Mouse (Mus musculus) intestine, postnatal 0 days (tissue): ENCODE measurements around the gene Mif4gd. TPM values are rescaled to one million over a fixed set of nuclear protein-coding genes. Genes with fewer than 3 reads are reported as not detected.
A peak's percentile ranks its signal among the peaks of the same experiment; 100 is the strongest.

ENCODE experiments used
- ATAC-seq: fragments of 200-750 bp; cut with Nextera tagmentation; 2 replicates; pipeline ENCODE4 v1.8.0; 2017; ENCODE audit warnings: mild to moderate bottlenecking, moderate TSS enrichment, moderate library complexity
- H3K27ac ChIP-seq: fragments of 300-500 bp; sonication (generic); 2 replicates; pipeline ENCODE4 v1.5.1; 2014; ENCODE audit warnings: mild to moderate bottlenecking, low read depth, low read length, moderate library complexity
- H3K27me3 ChIP-seq: fragments of 300-500 bp; sonication (generic); replicated peaks from 2 replicates; pipeline ENCODE4 v1.6.1; 2014; ENCODE audit warnings: low read length, mixed read lengths; ENCODE audit not compliant: control insufficient read depth, insufficient read depth
- H3K36me3 ChIP-seq: fragments of 300-500 bp; sonication (generic); 2 replicates; pipeline ENCODE4 v1.6.1; 2014; ENCODE audit warnings: mild to moderate bottlenecking, moderate library complexity; ENCODE audit not compliant: control insufficient read depth, insufficient read depth
- H3K4me1 ChIP-seq: fragments of 300-500 bp; sonication (generic); replicated peaks from 2 replicates; pipeline ENCODE4 v1.6.1; 2014; ENCODE audit warnings: antibody characterized with exemption, low read length, mixed read lengths; ENCODE audit not compliant: control insufficient read depth, insufficient read depth
- H3K4me2 ChIP-seq: fragments of 300-500 bp; sonication (generic); replicated peaks from 2 replicates; pipeline ENCODE4 v1.6.1; 2014; ENCODE audit warnings: low read depth, mild to moderate bottlenecking, moderate library complexity
- H3K4me3 ChIP-seq: fragments of 300-500 bp; sonication (generic); 2 replicates; pipeline ENCODE4 v1.5.1; 2014; ENCODE audit warnings: low read depth, low read length
- H3K9ac ChIP-seq: fragments of 300-500 bp; sonication (generic); 2 replicates; pipeline ENCODE4 v1.6.1; 2014; ENCODE audit warnings: mild to moderate bottlenecking, low read depth, low read length
- H3K9me3 ChIP-seq: fragments of 300-500 bp; sonication (generic); 2 replicates; pipeline ENCODE4 v1.6.1; 2016; ENCODE audit warnings: mixed run types; ENCODE audit not compliant: control insufficient read depth
- CTCF ChIP-seq: sonication (generic); IDR thresholded peaks from 2 replicates; pipeline ENCODE4 v1.5.1; 2016; ENCODE audit warnings: low read depth, mild to moderate bottlenecking, control low read depth, antibody characterized with exemption, moderate library complexity
- WGBS: fragments of 180-500 bp; shearing (Covaris S2); extraction: QIAGEN DNeasy Blood & Tissue Kit; methylation state at CpG from one replicate; pipeline ENCODE4 v1.1.7; 2014; 5-methylcytosine and 5-hydroxymethylcytosine counted together
- polyA plus RNA-seq: library from polyadenylated mRNA; unstranded; fragments of >200 nt; fragmentation: Nextera tagmentation; extraction: Ambion mirVana; gene quantifications from 2 replicates; pipeline ENCODE4 v1.2.1, GENCODE M21; 2015

Mif4gd gene
- polyA plus RNA-seq, 1 experiment from 2014 or later, result 43.0 TPM

DNA sequence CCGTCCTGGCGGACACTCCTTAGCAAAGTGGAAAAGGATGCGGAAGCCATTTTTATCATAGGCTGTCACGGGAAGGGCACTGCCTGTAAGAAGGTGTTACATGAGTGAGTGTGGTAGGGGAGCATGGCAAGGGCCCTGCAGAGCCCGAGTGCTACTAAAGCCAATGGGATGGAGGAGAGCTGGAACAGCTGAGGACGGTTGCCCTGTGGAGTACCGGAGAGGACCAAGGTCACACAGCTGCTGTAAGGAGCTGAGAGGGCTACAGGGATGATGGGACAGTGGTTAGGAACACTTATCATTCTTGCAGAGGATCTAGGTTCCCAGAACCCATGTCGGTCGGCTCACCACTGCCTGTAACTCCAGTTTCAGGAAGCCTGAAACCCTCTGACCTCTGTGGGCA lies 26.4 kb downstream of the Mif4gd start:
- Histone ChIP-seq H3K36me3 (peaks cover 92% of the 10 kb centered on the region), H3K27me3 (no peaks in the 10 kb centered on the region), H3K4me3 (no peak overlapping the region), H3K4me1 (no peaks in the 10 kb centered on the region), H3K27ac (no peak overlapping the region), H3K9ac (no peak overlapping the region), H3K9me3 (no peaks in the 10 kb centered on the region), H3K4me2 (no peak overlapping the region)
- 86% methylated on average over 9 of the region's 9 CpGs for WGBS
- ATAC-seq, result no peak
- TF ChIP-seq CTCF, result no peak

DNA sequence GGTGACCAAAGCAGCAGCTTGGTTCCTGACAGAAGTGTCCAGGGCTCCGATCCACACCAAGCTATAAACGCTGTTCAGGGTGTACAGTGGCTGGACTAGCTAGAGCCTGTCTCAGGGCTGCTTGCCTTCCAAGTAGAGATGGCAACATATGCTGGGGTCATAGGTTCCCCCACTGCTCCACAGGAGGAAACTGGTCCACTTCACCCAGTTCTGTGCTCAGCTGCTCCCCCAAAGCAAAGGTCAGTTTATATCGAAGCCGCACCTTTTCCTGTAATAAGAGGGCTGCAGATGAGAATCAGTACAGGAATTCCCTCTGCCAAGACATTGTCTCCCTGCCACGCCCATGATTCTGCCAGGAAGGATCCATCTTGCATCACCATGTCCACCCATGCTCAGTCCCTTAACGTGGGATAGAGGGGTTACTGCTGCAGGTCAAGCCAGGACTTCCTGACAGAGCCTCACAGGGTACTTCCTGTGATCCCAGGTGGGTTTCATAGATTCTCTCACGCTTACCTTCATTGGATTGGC lies 27.1 kb downstream of the Mif4gd start:
- Histone ChIP-seq H3K4me1 (no peaks in the 10 kb centered on the region), H3K27me3 (no peaks in the 10 kb centered on the region), H3K36me3 (peaks cover 92% of the 10 kb centered on the region), H3K9ac (no peak overlapping the region), H3K9me3 (no peaks in the 10 kb centered on the region), H3K4me2 (no peak overlapping the region), H3K27ac (peak overlapping the region; percentile 50; the same call in 1 of the 2 replicates), H3K4me3 (no peak overlapping the region)
- ATAC-seq, result peak; percentile 55
- 63% methylated on average over 7 of the region's 7 CpGs for WGBS
- no peak for TF ChIP-seq CTCF

DNA sequence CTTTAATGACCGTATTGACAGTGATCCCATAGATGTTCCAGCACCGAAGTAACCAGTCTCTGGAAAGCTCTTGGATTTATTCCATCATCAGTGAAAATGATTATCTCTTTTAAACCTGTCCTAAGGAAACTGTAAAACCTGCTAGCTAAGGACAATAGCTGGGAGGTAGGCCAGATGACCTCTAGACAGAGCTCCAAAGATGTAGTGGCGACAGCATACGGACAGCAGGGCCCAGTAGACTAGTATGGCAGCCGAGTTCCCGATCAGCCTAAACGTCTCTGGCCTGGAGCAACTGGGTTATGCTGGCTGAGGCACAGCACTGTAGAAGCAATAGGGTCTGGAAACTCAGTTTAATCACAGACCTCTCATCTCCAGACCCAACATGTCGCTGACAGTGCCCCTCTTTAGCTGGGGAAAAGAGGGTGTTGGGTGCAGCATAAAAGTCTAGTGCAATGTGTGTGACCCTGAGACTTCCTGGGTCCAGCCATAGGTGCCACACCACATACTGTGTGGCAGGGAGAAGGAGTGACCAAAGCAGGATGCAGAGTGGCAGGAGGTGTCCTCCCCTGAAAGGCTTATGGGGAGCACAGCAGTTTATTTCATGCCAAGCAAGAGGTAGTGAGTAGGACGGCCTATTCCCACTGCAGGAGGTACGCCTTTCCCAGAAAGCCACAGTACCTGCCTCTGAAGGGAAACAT lies 28.2 kb downstream of the Mif4gd start:
- TF ChIP-seq CTCF, result no peak
- peaks cover 86% of the 10 kb centered on the region for H3K36me3 ChIP-seq
- no peak for ATAC-seq

DNA sequence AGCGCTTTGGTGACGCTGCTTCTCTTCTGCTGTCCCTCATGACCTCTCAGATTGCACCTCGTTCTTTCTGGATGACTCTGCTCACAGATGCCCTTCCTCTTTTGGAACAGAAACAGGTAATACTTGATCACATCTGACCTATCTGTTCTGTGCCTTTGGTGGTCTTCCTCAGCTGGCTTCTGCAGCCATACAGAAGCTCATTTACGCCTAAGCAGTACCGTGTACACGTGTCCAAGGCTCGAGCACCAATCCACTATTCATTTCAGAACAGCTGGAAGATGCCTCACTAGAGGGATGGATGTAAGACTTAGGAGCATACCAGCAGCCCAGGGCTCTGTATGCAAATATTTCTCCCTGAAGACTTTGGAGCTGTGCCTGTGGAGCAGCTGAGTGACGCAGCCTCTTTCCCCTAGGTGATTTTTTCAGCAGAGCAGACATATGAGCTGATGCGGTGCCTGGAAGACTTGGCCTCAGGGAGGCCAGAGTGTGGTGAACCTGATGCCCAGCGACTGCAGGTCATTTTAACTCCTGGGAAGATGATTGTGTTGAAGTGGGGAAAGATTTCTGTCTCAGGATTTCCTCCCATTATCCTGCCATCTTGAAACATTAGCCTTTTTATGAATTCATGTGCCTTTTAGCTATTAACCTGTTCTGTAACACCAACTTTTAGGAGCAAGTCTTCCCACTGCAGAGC lies 29.7 kb downstream of the Mif4gd start:
- 71% methylated on average over 10 of the region's 10 CpGs for WGBS
- H3K36me3 ChIP-seq, result peaks cover 78% of the 10 kb centered on the region
- no peak for ATAC-seq

More for the DNA sequence above, 28.2 kb downstream of the Mif4gd start:
- H3K9ac ChIP-seq, result no peak overlapping the region
- WGBS, result 82% methylated on average over 10 of the region's 10 CpGs
- no peak overlapping the region; the same call in 1 of the 2 replicates for H3K27ac ChIP-seq
- no peak overlapping the region for H3K4me2 ChIP-seq
- H3K4me1 ChIP-seq, result no peaks in the 10 kb centered on the region
- H3K27me3 ChIP-seq, result no peaks in the 10 kb centered on the region
- no peak overlapping the region for H3K4me3 ChIP-seq
- no peaks in the 10 kb centered on the region for H3K9me3 ChIP-seq

DNA sequence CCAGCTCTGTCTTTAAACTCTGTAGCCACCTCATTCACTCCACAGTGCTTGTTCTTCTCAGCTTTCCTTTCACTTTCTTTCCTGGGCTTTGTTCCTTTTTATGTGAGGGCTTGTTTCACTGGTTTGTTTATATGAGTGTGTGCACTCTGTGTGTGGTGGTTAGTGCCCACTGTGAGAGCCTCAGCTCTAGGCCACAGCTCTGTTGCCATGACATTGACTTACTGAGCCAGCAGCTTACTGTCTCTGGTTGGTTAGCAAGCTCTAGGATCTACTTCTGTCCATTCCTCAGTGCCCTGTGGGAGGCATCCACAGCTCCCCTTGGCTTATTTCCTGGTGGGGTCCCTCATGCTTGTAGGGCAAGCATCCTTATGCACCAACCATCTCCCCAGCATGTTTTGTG lies 33.7 kb downstream of the Mif4gd start:
- Histone ChIP-seq H3K4me3 (no peak overlapping the region), H3K27ac (no peak overlapping the region), H3K9ac (no peak overlapping the region), H3K4me1 (no peaks in the 10 kb centered on the region), H3K27me3 (no peaks in the 10 kb centered on the region), H3K9me3 (no peaks in the 10 kb centered on the region), H3K4me2 (no peak overlapping the region), H3K36me3 (peaks cover 46% of the 10 kb centered on the region)
- no peak for ATAC-seq
- TF ChIP-seq CTCF, result no peak

More for the DNA sequence above, 29.7 kb downstream of the Mif4gd start:
- Histone ChIP-seq H3K4me3 (no peak overlapping the region), H3K27me3 (no peaks in the 10 kb centered on the region), H3K4me1 (no peaks in the 10 kb centered on the region), H3K4me2 (no peak overlapping the region), H3K9ac (no peak overlapping the region), H3K9me3 (no peaks in the 10 kb centered on the region), H3K27ac (no peak overlapping the region)
- no peak for TF ChIP-seq CTCF

DNA sequence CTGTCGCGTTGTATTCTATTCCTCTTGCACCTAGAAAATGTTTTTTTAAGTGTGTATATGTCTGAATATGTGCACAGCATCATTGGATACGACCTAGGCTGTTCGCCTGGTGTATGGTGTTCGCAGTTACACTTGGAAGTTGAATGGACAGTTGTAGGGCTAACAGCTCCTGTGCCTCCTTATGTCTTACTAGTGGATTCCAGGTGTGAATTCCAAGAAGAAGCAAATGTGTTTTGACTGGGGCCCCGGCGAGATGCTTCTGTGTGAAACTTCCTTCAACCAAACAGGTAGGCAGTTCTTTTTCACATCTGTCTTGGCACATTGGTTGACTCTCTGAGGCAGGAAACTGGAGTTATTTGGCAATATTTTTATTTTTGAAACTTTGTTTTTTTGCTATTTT lies 47.8 kb downstream of the Mif4gd start:
- Histone ChIP-seq H3K4me1 (peaks cover 4% of the 10 kb centered on the region; the same call in 1 of the 2 replicates), H3K4me3 (peak overlapping the region; percentile 80), H3K4me2 (peak overlapping the region; percentile 76), H3K9ac (peak overlapping the region; percentile 76), H3K27ac (no peak overlapping the region), H3K9me3 (no peaks in the 10 kb centered on the region), H3K27me3 (no peaks in the 10 kb centered on the region), H3K36me3 (peaks cover 30% of the 10 kb centered on the region)
- WGBS, result 12% methylated on average over 7 of the region's 7 CpGs
- no peak for ATAC-seq
- TF ChIP-seq CTCF, result no peak
